Mouse (Mus musculus) 3134 (cell line): ENCODE results near the gene Ly86.
A peak's percentile ranks its signal among the peaks of the same experiment; 100 is the strongest.

Experiments
- DNase-seq: peaks from one replicate; pipeline ENCODE4 v3.0.0-alpha.2; 2011; ENCODE audit warnings: low spot score; ENCODE audit not compliant: insufficient read length; ENCODE audit errors: extremely low read depth

Ly86 gene

GRCm38 (mm10) chr13:37428496-37428895, 83.5 kb downstream of the Ly86 start:
- no peak for DNase-seq

- no peak for DNase-seq
Measured at GRCm38 (mm10) chr13:37429661-37430271, 84.8 kb downstream of the Ly86 start.

- no peak for DNase-seq
Measured at GRCm38 (mm10) chr13:37431707-37432106, 86.7 kb downstream of the Ly86 start.

- no peak for DNase-seq
Measured at GRCm38 (mm10) chr13:37432653-37433052, 87.6 kb downstream of the Ly86 start.

- DNase-seq, result no peak
Measured at GRCm38 (mm10) chr13:37433142-37433541, 88.1 kb downstream of the Ly86 start.

GRCm38 (mm10) chr13:37433730-37434129, 88.7 kb downstream of the Ly86 start:
- DNase-seq, result no peak

- DNase-seq, result no peak
Measured at GRCm38 (mm10) chr13:37434137-37434772, 89.2 kb downstream of the Ly86 start.

GRCm38 (mm10) chr13:37434841-37435240, 89.8 kb downstream of the Ly86 start:
- DNase-seq, result no peak

GRCm38 (mm10) chr13:37436267-37437013, 91.4 kb downstream of the Ly86 start:
- DNase-seq, result no peak

GRCm38 (mm10) chr13:37438788-37439187, 93.8 kb downstream of the Ly86 start:
- DNase-seq, result no peak

GRCm38 (mm10) chr13:37439477-37439876, 94.5 kb downstream of the Ly86 start:
- DNase-seq, result no peak

- DNase-seq, result no peak
Measured at GRCm38 (mm10) chr13:37439941-37440340, 94.9 kb downstream of the Ly86 start.

- peak; percentile 51 for DNase-seq
Measured at GRCm38 (mm10) chr13:37440593-37441307, 95.7 kb downstream of the Ly86 start.

GRCm38 (mm10) chr13:37442058-37442457, 97.0 kb downstream of the Ly86 start:
- no peak for DNase-seq

- no peak for DNase-seq
Measured at GRCm38 (mm10) chr13:37442531-37442930, 97.5 kb downstream of the Ly86 start.

GRCm38 (mm10) chr13:37446699-37447258, 101.8 kb downstream of the Ly86 start:
- DNase-seq, result no peak

- no peak for DNase-seq
Measured at GRCm38 (mm10) chr13:37451021-37451420, 106.0 kb downstream of the Ly86 start.

GRCm38 (mm10) chr13:37451471-37451870, 106.5 kb downstream of the Ly86 start:
- DNase-seq, result no peak

- no peak for DNase-seq
Measured at GRCm38 (mm10) chr13:37452022-37452941, 107.3 kb downstream of the Ly86 start.

GRCm38 (mm10) chr13:37453203-37453602, 108.2 kb downstream of the Ly86 start:
- DNase-seq, result peak; percentile 51
